Mouse (Mus musculus) bone marrow, adult 2 months (tissue): ENCODE measurements around the gene Spin2-ps6. TPM values are rescaled to one million over a fixed set of nuclear protein-coding genes. Genes with fewer than 3 reads are reported as not detected.
"Not testable (repeated sequence)": the region's sequence is repeated elsewhere in the genome, so short reads cannot be mapped to it uniquely, and the experiment has no call there.

Experiments
- H3K27ac ChIP-seq: fragments of 200-500 bp; 2 replicates; pipeline ENCODE4 v1.5.1; 2012; ENCODE audit warnings: low read depth, mild to moderate bottlenecking, control low read depth, inconsistent platforms, low read length; ENCODE audit not compliant: control insufficient read depth, poor library complexity, insufficient read depth
- H3K4me1 ChIP-seq: fragments of 200-500 bp; 2 replicates; pipeline ENCODE4 v1.6.1; 2011; ENCODE audit warnings: low read length; ENCODE audit not compliant: control insufficient read depth, insufficient read depth
- H3K4me3 ChIP-seq: fragments of 200-500 bp; replicated peaks from 2 replicates; pipeline ENCODE3; 2011; ENCODE audit warnings: mild to moderate bottlenecking, low read depth, low read length, control low read depth; ENCODE audit not compliant: control insufficient read depth
- WGBS: fragments of 180-500 bp; shearing (Covaris S2); methylation state at CpG from one replicate; pipeline ENCODE4 v1.1.7; 2018; 5-methylcytosine and 5-hydroxymethylcytosine counted together
- polyA plus RNA-seq: library from polyadenylated mRNA; stranded (reverse); fragments of >200 nt; gene quantifications from 2 replicates; pipeline ENCODE4 v1.2.4, GENCODE M21; 2011; ENCODE audit warnings: low replicate concordance; ENCODE audit not compliant: missing spikeins, insufficient read depth, insufficient read length

Spin2-ps6 gene
- polyA plus RNA-seq, result not detected in 2 replicates

DNA sequence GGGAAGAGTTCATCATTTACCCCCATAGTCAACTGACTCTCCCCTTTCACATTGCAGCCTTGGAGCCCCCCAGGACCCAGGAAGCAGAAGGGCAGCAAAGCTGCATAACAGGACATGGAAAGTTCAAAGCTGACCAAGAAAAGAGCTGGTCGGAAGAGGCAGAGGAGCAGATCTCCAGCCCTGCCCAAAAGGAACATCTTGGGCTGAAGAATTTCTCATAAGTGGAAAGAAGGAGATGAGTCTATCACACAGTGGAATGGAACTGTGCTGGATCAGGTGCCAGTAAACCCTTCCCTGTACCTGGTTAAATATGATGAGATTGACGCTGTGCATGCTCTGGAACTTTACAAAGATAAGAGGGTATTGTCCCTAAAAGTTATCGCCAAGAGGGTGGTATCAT, at the start of gene Spin2-ps6:
Gene Spin2-ps6 (plus strand): TSS at position 301 of the 400 bp plus-strand sequence.
- WGBS, result 88% methylated on average over 1 of the region's 3 CpGs
- not testable (repeated sequence) for H3K27ac ChIP-seq, H3K4me3 ChIP-seq, H3K4me1 ChIP-seq

Other genes with a start within 250 kb of the Spin2-ps6 start
- not detected in 2 replicates for gene Btbd35f12, start 78.5 kb downstream of the Spin2-ps6 start, polyA plus RNA-seq